Mouse (Mus musculus) heart, postnatal 14 days (tissue): ENCODE measurements around the gene Slc52a3. TPM values are rescaled to one million over a fixed set of nuclear protein-coding genes. Genes with fewer than 3 reads are reported as not detected.
A peak's percentile ranks its signal among the peaks of the same experiment; 100 is the strongest.

ENCODE experiments used
- DNase-seq, 2 experiments: peaks; one replicate each; pipeline ENCODE4 v3.0.0; 2021 to 2022
- intact Hi-C: fragments of 180-260 bp; cut with DNase I; formaldehyde crosslinking; loops from one replicate; pipeline ENCODE4 v1.15.1; 2025
- long read RNA-seq, 2 experiments: library from polyadenylated mRNA; stranded (forward); transcript quantifications; one replicate each; pipeline ENCODE4 v2.0.0; 2021
- total RNA-seq, 2 experiments: library from RNA; stranded (reverse); gene quantifications; 2 replicates each; pipeline ENCODE4 v1.2.3; 2021

Slc52a3 gene
- 1 to 10 TPM; 1.8 to 2.0 TPM for total RNA-seq
- long read RNA-seq, experiment 1, transcript Slc52a3-201 (5 exons, 2,669 nt) = major isoform, 6 of 9 reads
- long read RNA-seq, experiment 1, partial matches to known transcripts = 1 of 9 reads
- long read RNA-seq, experiment 1, other reads (novel, unspliced or antisense) = 0 of 9 reads
- long read RNA-seq, experiment 2 = 0 reads

- intact Hi-C loops = no loop called here
- DNase-seq = peak; percentile 90 to 96
These were observed at the start of gene Slc52a3 for GRCm38 (mm10) chr2:151996229-151997189. Slc52a3 (plus strand) TSS chr2:151996511.

DNA sequence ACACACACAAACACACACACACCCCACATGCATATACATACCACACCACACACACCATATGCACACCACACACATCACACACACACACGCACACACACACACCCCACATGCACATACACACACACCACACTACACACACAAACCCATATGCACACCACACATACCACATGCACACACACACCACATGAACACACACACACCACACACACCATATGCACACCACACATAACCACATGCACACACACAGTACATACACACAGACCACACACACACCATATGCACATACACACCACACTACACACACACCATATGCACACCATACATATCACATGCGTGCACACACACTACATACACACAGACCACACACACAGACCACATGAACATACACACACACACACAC, 48.7 kb upstream of the Slc52a3 start:
- intact Hi-C loops = no loop called here
- no peak for DNase-seq

GRCm38 (mm10) chr2:151948311-151948710, 48.0 kb upstream of the Slc52a3 start:
- DNase-seq = no peak
- intact Hi-C loops = no loop called here

GRCm38 (mm10) chr2:151949082-151949774, 47.1 kb upstream of the Slc52a3 start:
- intact Hi-C loops = no loop called here

GRCm38 (mm10) chr2:151953665-151954064, 42.6 kb upstream of the Slc52a3 start:
- intact Hi-C loops = no loop called here
- DNase-seq = no peak

More at GRCm38 (mm10) chr2:151949082-151949774, 47.1 kb upstream of the Slc52a3 start:
- DNase-seq = no peak

GRCm38 (mm10) chr2:151956500-151957137, 39.7 kb upstream of the Slc52a3 start:
- intact Hi-C loops = no loop called here
- DNase-seq = no peak

- no peak for DNase-seq
- intact Hi-C loops = no loop called here
These were observed 37.0 kb upstream of the Slc52a3 start for GRCm38 (mm10) chr2:151959274-151959673.

- intact Hi-C loops = no loop called here
- no peak for DNase-seq
These were observed 34.8 kb upstream of the Slc52a3 start for GRCm38 (mm10) chr2:151961284-151962196.

- peak in 1 of 2 experiments; percentile 73 for DNase-seq
- intact Hi-C loops = no loop called here
These were observed 33.8 kb upstream of the Slc52a3 start for GRCm38 (mm10) chr2:151962474-151962873.

DNA sequence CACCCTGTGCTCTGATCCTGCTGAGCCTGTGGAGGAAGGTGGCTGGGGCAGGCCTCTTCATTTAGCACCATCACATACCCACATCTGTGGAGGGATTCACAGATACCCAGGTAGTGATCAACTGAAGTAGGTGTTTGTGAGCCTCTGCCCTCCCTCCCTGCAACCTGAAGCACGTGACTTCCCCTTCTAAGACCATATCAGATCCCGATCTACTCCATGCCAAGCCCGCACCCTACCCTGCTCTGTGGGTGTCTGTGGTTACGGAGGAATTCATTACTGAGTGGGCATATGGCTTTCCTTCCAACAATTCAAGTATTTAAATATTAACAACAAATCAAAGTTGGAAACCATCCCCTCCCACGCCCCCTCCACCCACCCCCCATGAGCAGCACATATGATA, 33.0 kb upstream of the Slc52a3 start:
- intact Hi-C loops = no loop called here

GRCm38 (mm10) chr2:151964052-151964451, 32.3 kb upstream of the Slc52a3 start:
- intact Hi-C loops = no loop called here

More for the DNA sequence above, 33.0 kb upstream of the Slc52a3 start:
- no peak for DNase-seq

DNA sequence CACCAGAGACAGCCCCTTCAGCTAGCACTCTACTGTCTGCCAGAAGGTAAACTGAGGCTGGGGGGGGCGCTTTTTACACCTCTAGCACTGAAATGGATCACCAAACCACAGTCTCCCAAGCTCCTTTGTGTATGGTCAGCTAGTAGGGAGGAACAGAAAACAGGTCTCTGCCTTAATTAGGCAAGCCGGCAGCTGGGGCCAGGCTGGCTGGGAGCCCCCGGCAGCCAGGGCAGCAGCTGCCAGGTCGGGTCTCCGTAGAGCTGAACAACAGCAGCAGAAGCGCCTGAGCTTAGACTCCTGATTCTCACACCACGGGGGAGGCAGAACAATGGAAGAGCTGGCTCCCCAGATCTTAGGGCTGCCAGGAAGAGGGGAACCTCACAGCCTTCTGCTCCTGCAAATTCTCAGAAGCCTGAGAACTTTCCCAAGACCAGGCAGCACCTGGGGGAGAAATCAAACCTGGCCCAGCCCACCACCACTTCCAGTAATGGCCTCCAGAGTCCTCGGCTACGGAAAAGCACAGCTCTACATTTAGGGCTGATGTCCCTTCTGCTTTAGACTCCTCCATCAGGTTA, 29.0 kb upstream of the Slc52a3 start:
- intact Hi-C loops = no loop called here
- DNase-seq = no peak

More at GRCm38 (mm10) chr2:151964052-151964451, 32.3 kb upstream of the Slc52a3 start:
- DNase-seq = no peak

GRCm38 (mm10) chr2:151967792-151968191, 28.5 kb upstream of the Slc52a3 start:
- DNase-seq = no peak
- intact Hi-C loops = no loop called here

DNA sequence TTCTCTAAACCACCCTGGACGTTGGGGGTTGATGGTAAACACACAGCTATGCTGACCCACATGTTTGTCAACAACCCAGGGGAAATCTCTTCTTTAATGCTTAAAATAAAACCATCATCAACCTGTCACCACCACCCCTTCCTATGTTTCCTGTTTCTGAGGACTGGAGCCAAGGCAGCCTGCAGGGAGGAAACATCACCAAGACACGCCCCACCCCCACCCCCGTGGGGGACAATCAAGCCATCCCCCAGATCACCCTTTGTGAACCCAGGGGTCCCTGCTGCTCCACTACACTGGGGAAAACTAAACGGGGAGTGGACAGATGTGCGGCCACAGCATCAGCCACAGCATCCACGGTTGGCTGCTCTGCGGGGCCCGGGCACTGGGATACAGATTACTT, 27.9 kb upstream of the Slc52a3 start:
- intact Hi-C loops = no loop called here
- DNase-seq = no peak

GRCm38 (mm10) chr2:151968986-151969385, 27.3 kb upstream of the Slc52a3 start:
- DNase-seq = no peak
- intact Hi-C loops = no loop called here

GRCm38 (mm10) chr2:151969396-151969795, 26.9 kb upstream of the Slc52a3 start:
- no peak for DNase-seq
- intact Hi-C loops = no loop called here

DNA sequence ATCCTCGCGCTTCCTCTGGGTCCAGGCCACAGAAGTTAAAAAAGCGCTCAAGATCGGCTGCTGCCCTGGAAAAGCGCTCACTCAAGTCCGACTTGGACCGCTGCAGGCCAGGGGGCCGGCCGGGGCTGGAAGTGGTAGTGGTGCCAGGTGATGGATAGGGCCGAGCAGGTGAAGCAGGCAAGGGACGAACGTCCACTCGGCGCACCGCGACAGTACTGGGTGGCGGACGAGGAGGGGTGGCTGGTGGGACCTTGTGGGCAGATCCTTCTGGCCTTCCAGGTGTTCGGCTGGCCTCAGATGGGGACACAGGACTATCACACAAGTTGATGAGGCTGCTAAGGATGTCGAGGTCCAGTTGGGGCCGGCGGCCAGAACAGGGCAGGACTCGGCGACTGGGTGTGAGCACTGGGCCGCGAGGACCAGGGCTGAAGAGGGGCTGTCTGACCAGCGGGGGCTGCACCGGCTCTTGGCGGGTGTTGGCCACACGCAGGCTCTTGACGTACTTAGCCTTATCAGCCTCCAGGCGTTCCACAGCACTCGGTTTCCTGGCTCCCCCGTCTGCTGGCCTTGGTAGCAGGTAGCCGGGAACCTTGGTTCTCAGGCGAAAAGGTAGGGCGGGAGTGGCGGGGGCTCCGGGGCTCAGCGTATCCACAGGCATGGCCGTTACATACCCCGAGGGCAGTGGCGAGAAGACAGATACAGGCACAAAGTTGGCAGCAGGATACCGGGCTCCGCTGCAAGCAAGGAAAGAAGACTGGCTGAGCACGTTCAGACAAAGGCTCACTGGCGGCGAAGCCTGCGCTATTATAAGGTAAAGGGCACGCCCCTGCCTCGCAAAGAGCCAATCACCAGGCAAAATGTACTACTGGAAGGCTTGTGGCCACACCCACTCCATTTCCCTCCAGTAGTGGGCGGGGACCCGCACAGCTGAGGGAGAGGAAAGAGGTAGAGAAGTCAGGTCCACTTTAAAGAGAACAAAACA, 25.8 kb upstream of the Slc52a3 start:
- intact Hi-C loops = no loop called here
- DNase-seq = peak; percentile 80 to 85

DNA sequence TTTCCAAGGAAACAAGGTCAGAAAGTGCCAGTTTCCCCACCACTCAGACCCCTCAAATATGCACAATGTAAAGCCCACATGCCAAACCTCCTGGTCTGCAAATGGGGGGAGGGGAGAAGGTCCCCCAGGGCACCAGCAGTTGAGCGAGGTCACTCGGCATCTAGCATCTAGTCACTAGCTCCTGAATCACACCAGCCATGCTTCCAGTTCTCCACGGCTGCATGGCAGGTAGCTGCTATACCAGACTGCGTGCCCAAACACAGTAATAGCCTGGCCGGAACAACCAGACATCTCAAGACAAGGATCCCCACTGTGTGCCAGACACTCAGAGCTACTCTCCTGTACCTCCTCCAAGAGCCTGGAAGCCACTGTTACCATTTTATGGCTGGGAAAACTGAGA, 24.6 kb upstream of the Slc52a3 start:
- no peak for DNase-seq
- intact Hi-C loops = no loop called here
